Mouse (Mus musculus): ENCODE measurements around the gene Ppp1ca. TPM values are rescaled to one million over a fixed set of nuclear protein-coding genes. Genes with fewer than 3 reads are reported as not detected.

Gene Ppp1ca
- polyA plus RNA-seq, 1 experiment from 2014 or later, result 759 TPM

DNA sequence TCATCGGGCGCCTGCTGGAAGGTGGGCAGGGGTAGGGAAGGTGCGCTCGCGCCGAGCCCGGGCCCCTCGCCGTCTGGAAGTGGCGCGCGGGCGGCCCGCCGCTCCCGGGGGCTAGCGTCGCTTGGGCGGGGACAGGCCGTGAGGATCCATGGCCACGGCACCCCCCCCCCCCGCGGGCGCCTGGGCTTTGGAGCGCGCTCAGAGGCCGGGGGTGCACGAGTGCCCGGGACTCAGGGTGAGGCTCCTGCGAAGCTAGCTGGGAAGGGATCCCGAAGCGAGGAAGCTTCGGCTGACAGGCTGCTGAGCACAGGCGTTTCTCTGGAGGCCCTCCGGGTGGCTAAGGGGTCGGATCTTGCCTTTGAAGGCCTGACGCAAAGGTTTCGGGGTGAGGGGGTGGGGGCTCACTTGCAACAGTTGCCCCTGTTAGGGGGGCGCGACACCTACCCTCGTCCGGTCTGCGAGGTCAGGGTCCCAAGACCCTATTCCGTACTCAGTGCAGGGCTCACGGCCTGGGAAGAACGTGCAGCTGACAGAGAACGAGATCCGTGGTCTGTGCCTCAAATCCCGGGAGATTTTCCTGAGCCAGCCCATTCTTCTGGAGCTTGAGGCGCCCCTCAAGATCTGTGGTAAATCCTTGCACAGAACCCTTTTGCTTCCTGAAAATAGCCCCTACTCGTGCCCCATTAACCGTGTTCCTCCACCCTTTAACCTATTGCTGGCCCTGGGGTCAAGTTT is 553 bp downstream of the Ppp1ca start:
- under 1% methylated on average over 48 of the region's 52 CpGs for WGBS
- peak overlapping the region; percentile 76 for H3K4me2 ChIP-seq
- ATAC-seq (ENCODE audit: insufficient number of reproducible peaks, low FRiP score, low TSS enrichment, low read depth), result peak; percentile 16
- peak overlapping the region; percentile 96 for H3K9ac ChIP-seq
- H3K9me3 ChIP-seq, result no peaks in the 10 kb centered on the region
- peaks cover 56% of the 10 kb centered on the region for H3K4me1 ChIP-seq
- peaks cover 42% of the 10 kb centered on the region for H3K36me3 ChIP-seq
- H3K27ac ChIP-seq, result peak overlapping the region; percentile 98
- H3K4me3 ChIP-seq, result peak overlapping the region; percentile 89
- H3K27me3 ChIP-seq, result no peaks in the 10 kb centered on the region

DNA sequence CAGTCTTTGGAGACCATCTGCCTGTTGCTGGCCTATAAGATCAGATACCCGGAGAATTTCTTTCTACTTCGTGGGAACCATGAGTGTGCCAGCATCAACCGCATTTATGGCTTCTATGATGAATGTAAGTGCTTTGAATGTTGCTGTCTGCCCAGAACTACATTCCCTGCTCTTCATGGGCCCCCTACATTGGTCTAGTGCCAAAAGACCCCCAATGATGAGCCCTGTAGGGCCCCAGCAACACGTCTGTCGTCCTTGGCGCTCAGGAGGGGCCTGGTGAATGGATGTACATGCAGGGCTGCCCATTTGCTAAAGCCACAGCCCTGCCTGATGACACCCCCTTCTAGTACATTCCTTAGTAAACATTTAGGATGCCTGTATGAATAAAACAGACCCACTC is 1.3 kb downstream of the Ppp1ca start:
- Histone ChIP-seq H3K9ac (peak overlapping the region; percentile 96), H3K27ac (peak overlapping the region; percentile 98; the same call in 1 of the 2 replicates), H3K9me3 (no peaks in the 10 kb centered on the region), H3K4me2 (peak overlapping the region; percentile 76), H3K4me1 (peaks cover 57% of the 10 kb centered on the region), H3K36me3 (peaks cover 47% of the 10 kb centered on the region), H3K4me3 (peak overlapping the region; percentile 89), H3K27me3 (no peaks in the 10 kb centered on the region)
- no peak for ATAC-seq (ENCODE audit: insufficient number of reproducible peaks, low FRiP score, low TSS enrichment, low read depth)
- WGBS, result 56% methylated on average over 6 of the region's 6 CpGs

DNA sequence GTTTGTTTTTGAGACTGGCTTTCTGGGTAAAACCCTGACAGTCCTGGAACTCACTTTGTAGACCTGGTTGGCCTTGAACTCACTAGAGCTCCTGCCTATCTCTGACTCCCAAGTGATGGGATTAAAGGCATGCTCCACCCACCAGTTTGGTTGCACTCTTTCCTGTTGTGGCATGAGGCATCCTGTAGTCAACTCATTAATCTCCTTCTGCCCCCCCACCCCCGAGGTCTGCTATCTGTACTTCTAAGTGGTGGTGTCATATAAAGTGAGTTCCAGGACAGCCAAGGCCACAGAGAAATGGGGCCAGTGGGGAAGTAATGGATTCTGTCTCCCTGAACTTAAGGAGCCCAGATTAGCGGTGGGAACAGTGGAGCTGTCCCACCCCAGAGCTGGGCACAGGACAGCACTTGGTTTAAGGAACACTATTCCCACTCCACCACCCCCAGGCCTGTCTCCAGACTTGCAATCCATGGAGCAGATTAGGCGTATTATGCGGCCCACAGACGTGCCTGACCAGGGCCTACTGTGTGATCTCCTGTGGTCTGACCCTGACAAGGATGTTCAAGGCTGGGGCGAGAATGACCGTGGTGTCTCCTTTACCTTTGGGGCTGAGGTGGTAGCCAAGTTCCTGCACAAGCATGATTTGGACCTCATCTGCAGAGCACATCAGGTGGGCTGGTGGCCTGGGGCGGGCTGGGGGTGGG is 2.3 kb downstream of the Ppp1ca start:
- no peak overlapping the region for H3K4me2 ChIP-seq
- ATAC-seq (ENCODE audit: insufficient number of reproducible peaks, low FRiP score, low TSS enrichment, low read depth), result no peak

DNA sequence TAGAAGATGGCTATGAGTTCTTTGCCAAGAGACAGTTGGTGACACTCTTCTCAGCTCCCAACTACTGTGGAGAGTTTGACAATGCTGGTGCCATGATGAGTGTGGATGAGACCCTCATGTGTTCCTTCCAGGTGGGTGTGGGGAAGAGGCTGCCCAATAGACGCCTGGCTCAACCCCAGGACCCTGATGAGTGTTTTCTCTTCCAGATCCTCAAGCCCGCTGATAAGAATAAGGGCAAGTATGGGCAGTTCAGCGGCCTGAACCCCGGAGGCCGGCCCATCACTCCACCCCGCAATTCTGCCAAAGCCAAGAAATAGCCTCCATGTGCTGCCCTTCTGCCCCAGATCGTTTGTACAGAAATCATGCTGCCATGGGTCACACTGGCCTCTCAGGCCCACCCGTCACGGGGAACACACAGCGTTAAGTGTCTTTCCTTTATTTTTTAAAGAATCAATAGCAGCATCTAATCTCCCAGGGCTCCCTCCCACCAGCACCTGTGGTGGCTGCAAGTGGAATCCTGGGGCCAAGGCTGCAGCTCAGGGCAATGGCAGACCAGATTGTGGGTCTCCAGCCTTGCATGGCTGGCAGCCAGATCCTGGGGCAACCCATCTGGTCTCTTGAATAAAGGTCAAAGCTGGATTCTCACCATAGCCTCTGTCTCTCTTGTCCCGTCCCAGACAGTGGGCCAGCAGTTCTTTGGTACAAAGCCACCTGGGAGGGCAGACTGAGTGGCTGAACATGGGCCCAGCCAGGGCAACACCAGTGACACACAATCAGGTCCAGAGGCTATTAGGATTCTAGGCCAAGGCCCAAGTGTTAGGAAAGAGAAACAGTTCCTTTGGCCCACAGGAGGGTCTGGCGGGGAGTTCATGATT is 3.1 kb downstream of the Ppp1ca start:
- no peak overlapping the region for H3K27ac ChIP-seq
- no peaks in the 10 kb centered on the region for H3K27me3 ChIP-seq
- peaks cover 60% of the 10 kb centered on the region for H3K36me3 ChIP-seq
- no peak overlapping the region for H3K4me3 ChIP-seq
- WGBS, result 80% methylated on average over 12 of the region's 12 CpGs
- ATAC-seq (ENCODE audit: insufficient number of reproducible peaks, low FRiP score, low TSS enrichment, low read depth), result no peak
- no peaks in the 10 kb centered on the region for H3K9me3 ChIP-seq
- H3K9ac ChIP-seq, result no peak overlapping the region
- peaks cover 59% of the 10 kb centered on the region for H3K4me1 ChIP-seq
- no peak overlapping the region for H3K4me2 ChIP-seq

More for the DNA sequence above, 2.3 kb downstream of the Ppp1ca start:
- Histone ChIP-seq H3K9me3 (no peaks in the 10 kb centered on the region), H3K9ac (no peak overlapping the region), H3K4me3 (no peak overlapping the region), H3K27me3 (no peaks in the 10 kb centered on the region), H3K4me1 (peaks cover 57% of the 10 kb centered on the region), H3K27ac (no peak overlapping the region), H3K36me3 (peaks cover 56% of the 10 kb centered on the region)
- 86% methylated on average over 8 of the region's 8 CpGs for WGBS

DNA sequence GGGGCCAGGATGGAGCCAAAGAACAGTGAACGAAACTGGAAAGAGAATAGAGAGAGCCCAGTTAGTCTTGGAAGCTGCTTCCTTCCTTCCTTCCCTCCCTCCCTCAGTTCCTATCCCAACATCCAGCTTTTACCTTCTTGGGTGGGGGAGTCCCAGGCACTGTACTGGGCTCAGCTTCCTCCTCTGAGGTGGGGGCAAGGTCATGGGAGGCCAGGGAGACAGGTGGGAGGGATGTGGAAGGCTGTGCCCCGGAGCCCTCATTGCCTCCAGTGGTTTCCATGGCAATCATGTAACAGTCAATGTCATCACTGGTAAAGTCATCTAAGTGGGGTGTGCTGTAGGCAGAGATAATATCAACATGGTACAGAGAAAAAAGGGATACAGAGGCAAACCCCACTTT is 4.2 kb downstream of the Ppp1ca start:
- ATAC-seq (ENCODE audit: insufficient number of reproducible peaks, low FRiP score, low TSS enrichment, low read depth), result no peak
- Histone ChIP-seq H3K9ac (no peak overlapping the region), H3K9me3 (no peaks in the 10 kb centered on the region), H3K4me1 (peaks cover 65% of the 10 kb centered on the region), H3K36me3 (peaks cover 60% of the 10 kb centered on the region), H3K4me2 (no peak overlapping the region), H3K27me3 (no peaks in the 10 kb centered on the region), H3K4me3 (no peak overlapping the region), H3K27ac (peak overlapping the region; percentile 30)
- WGBS, result 44% methylated on average over 2 of the region's 2 CpGs

DNA sequence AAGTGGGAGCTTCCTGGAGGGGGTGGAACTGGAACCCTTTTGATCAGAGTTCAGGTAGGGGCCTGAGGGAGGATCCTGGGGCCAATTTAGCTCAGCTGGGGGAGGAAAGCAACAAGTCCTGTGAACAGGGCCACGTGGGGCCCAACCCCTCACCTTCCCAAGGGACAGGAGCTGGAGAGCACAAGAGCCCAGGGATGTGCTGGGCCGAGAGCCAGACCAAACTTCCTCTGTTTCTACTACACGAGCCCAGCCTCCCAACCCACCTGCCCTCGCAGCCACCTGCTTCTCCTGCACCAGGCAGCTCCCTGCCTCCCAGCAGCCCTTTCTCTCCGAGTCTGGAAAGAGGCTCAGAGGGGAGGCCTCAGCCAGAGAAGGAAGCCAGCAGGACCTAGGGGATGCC is 4.7 kb downstream of the Ppp1ca start:
- WGBS, result 10% methylated on average over 5 of the region's 5 CpGs
- no peaks in the 10 kb centered on the region for H3K9me3 ChIP-seq
- H3K9ac ChIP-seq, result no peak overlapping the region
- H3K4me1 ChIP-seq, result peaks cover 60% of the 10 kb centered on the region
- no peaks in the 10 kb centered on the region for H3K27me3 ChIP-seq
- H3K36me3 ChIP-seq, result peaks cover 60% of the 10 kb centered on the region
- H3K4me2 ChIP-seq, result no peak overlapping the region
- peak overlapping the region; percentile 30 for H3K27ac ChIP-seq
- H3K4me3 ChIP-seq, result no peak overlapping the region
- no peak for ATAC-seq (ENCODE audit: insufficient number of reproducible peaks, low FRiP score, low TSS enrichment, low read depth)

DNA sequence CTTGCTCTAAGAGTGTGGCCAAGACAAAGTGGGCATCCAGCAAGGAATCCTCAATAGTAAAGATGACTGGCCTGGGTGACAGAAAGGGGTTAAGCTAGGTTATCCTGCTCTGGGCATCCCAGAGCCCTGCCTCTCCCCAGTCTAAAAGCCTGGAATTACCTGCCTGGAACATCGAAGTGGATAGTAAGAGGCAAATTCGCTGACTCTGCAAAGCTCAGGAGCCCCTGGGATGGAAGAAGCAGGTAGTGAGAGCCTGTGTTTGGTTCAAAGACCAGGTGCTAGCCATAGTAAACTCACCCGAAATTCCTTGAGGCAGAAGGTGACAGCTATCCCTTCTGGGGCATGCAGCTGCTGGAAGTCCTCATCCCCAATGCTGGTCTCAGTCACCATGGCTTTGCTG is 5.3 kb downstream of the Ppp1ca start:
- Histone ChIP-seq H3K27me3 (no peaks in the 10 kb centered on the region), H3K4me2 (no peak overlapping the region), H3K36me3 (peaks cover 60% of the 10 kb centered on the region), H3K4me3 (no peak overlapping the region), H3K9ac (no peak overlapping the region), H3K9me3 (no peaks in the 10 kb centered on the region), H3K4me1 (peaks cover 64% of the 10 kb centered on the region), H3K27ac (peak overlapping the region; percentile 22; the same call in 1 of the 2 replicates)
- ATAC-seq (ENCODE audit: insufficient number of reproducible peaks, low FRiP score, low TSS enrichment, low read depth), result no peak
- 58% methylated on average over 3 of the region's 3 CpGs for WGBS

DNA sequence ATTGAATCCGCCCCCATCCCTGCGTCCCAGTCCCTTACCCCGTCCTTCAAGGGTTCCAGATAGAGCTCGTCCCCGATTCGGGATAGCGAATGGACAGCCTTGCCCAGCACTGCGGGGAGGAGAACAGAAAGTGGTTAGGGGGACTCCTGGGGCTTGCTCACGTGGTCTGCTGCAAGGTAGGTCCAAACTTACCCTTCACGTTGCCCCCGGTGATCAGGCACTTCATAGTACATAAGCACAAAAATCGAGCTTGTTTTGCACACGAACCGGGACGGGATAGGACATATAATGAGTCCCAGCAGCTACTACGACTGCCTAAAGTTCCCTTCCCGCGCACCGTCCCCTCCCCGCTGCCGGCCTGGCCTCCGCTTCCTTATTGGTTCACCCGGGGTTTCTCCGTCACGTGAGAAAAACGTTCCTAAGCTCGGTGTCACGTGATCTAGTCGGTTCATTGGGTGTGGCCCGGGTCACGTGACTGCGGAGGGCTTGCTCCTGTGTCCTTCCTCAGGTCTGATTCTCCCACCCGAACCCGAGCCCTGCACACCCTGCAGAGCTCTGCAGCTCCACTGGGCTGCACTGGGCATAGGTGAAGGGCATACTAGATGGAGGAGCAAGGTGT is 9.5 kb downstream of the Ppp1ca start, which contains the start of gene Rad9a:
Gene Rad9a (minus strand): TSS at position 372 of the 619 bp plus-strand sequence.
- Histone ChIP-seq H3K9me3 (no peaks in the 10 kb centered on the region), H3K27ac (peak within 1 kb of the TSS; percentile 69), H3K27me3 (0 out of 2 replicates have a peak, but pooled peaks cover 2% of the 10 kb centered on the region), H3K4me1 (peaks cover 31% of the 10 kb centered on the region), H3K4me3 (peak within 1 kb of the TSS; percentile 59), H3K36me3 (peaks cover 28% of the 10 kb centered on the region), H3K9ac (peak within 1 kb of the TSS; percentile 60), H3K4me2 (peak within 1 kb of the TSS; percentile 88)
- under 1% methylated on average over 34 of the region's 34 CpGs for WGBS
- ATAC-seq (ENCODE audit: insufficient number of reproducible peaks, low FRiP score, low TSS enrichment, low read depth), result peak; percentile 80

DNA sequence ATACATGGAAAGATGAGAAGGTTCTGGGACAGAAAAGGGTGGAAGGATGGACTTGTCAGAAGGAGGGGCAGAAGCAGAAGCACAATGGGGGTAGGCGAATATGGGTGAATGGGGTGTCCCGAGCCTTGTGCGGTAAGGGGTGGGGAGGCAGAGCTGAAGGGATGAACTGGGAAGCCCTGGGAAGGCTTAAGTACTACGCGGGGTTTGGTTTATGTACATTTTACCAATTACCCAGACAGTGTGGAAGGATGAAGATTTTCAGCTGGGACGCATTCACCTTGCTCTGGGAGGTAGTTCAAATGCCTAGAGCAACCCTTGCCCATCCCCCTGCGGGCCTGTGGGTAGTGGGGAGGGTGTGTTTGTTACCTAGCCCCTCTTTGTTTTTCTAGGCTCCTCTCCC is 10.3 kb downstream of the Ppp1ca start:
- Histone ChIP-seq H3K4me1 (peaks cover 28% of the 10 kb centered on the region), H3K4me2 (peak overlapping the region; percentile 88), H3K4me3 (peak overlapping the region; percentile 59), H3K36me3 (peaks cover 21% of the 10 kb centered on the region), H3K27ac (peak overlapping the region; percentile 51; the same call in 1 of the 2 replicates), H3K27me3 (0 out of 2 replicates have a peak, but pooled peaks cover 2% of the 10 kb centered on the region), H3K9me3 (no peaks in the 10 kb centered on the region), H3K9ac (peak overlapping the region; percentile 60)
- 25% methylated on average over 7 of the region's 7 CpGs for WGBS
- ATAC-seq (ENCODE audit: insufficient number of reproducible peaks, low FRiP score, low TSS enrichment, low read depth), result no peak

DNA sequence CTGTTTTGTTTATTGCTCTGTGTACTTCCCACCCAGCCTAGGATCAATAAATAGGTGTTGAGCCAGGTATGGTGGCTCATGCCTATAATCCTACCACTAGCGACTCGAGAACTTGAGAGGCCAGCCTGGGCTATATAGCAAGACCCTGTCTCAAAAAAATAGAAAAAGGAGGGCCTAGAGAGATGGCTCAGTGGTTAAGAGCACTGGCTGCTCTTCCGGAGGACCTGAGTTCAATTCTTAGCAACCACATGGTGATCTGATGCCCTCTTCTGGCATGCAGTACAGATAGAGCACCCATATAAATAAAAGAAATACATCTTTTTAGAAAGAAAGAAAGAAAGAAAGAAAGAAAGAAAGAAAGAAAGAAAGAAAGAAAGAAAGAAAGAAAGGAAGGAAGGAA is 11.3 kb downstream of the Ppp1ca start:
- Histone ChIP-seq H3K27ac (no peak overlapping the region), H3K9ac (no peak overlapping the region), H3K36me3 (peaks cover 13% of the 10 kb centered on the region), H3K9me3 (no peaks in the 10 kb centered on the region), H3K4me3 (no peak overlapping the region), H3K27me3 (0 out of 2 replicates have a peak, but pooled peaks cover 2% of the 10 kb centered on the region), H3K4me2 (no peak overlapping the region), H3K4me1 (peaks cover 24% of the 10 kb centered on the region)
- no peak for ATAC-seq (ENCODE audit: insufficient number of reproducible peaks, low FRiP score, low TSS enrichment, low read depth)
- WGBS, result 65% methylated on average over 3 of the region's 3 CpGs
